Mouse (Mus musculus): Measurements from ENCODE around the gene Il21r. TPM values are rescaled to one million over a fixed set of nuclear protein-coding genes. Genes with fewer than 3 reads are reported as not detected.
A peak's percentile ranks its signal among the peaks of the same experiment; 100 is the strongest.

Gene Il21r
- polyA plus RNA-seq, 1 experiment from 2014 or later, result 0.55 TPM

DNA sequence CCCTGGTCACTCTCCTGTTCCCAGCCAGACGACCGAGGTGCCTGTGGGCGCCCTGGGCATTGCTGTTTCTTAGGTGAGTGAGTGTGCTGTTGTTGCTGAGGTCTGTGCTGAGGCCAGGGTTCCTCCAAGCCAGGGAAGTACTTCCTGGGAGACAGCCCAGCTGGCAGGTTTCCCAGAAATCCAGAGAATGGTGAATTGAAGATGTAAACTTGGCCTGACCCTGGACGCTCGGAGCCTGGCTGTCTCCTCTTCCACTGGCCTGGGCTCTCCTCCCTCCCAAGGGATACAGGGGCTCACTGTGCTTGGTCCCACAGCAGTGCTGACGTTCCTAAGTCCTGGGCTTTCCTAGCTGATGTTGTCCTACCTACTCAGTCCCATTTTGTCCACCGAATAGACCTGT is 26.2 kb upstream of the Il21r start:
- H3K9ac ChIP-seq, result no peak overlapping the region
- no peak overlapping the region for H3K4me3 ChIP-seq
- no peaks in the 10 kb centered on the region for H3K27me3 ChIP-seq
- no peak overlapping the region for H3K4me2 ChIP-seq (replicated peaks)
- WGBS, result 79% methylated on average over 7 of the region's 7 CpGs
- no peak for ATAC-seq (ENCODE audit: low FRiP score, low read depth)
- H3K36me3 ChIP-seq, result no peaks in the 10 kb centered on the region
- H3K9me3 ChIP-seq, result no peaks in the 10 kb centered on the region
- no peak overlapping the region for H3K27ac ChIP-seq
- peaks cover 16% of the 10 kb centered on the region for H3K4me1 ChIP-seq

DNA sequence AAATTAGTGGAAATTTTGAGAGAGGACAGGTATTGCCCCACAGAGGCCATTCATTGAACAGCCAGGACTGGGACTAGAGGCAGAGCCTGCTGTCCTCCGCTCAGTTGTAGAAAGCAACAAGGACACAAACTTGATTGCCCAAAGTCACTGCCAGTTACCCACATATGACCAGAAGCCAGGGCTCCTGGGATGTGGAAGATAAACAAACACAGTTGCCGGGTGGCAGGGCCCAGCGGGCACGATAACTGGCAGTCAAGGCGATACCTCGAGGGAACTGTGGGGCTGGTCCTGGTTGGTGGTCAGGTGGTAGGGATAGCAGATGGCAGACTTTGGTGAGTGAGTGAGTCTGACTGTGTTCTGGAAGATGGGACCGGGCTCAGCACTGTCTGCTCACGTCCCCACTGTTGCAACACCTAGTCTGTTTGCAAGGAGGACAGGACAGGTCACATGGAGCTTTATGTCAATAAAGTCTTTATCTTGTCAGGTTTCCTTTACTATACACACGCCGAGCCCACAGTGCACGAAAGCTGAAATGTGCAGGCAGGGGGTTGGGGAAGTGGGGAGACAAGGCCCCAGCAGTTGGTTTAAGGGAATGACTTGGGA is 25.6 kb upstream of the Il21r start:
- WGBS, result 90% methylated on average over 11 of the region's 11 CpGs
- Histone ChIP-seq H3K9me3 (no peaks in the 10 kb centered on the region), H3K4me3 (no peak overlapping the region), H3K9ac (no peak overlapping the region), H3K4me1 (peaks cover 12% of the 10 kb centered on the region), H3K27ac (no peak overlapping the region), H3K4me2 (replicated peaks) (no peak overlapping the region), H3K27me3 (no peaks in the 10 kb centered on the region), H3K36me3 (no peaks in the 10 kb centered on the region)
- no peak for ATAC-seq (ENCODE audit: low FRiP score, low read depth)

DNA sequence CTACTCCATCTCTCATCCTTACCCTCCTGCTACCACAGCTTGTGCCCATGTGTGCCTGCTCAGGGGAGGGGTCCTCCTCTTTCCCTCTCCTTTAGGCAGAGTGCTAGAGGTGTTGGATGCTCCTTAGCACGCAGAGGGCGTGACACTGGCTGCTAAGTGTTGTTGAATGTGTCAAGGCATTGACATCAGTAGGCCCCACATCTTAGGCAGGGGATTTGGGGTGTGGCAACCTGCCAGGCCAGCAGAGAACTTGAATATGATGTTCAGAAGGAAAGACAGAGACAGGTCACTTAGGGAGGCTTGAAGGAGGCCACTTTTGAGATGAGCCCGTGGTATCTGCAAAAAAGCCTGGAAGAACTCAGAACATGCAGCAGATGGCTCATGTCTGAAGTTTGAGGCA is 25.1 kb upstream of the Il21r start:
- ATAC-seq (ENCODE audit: low FRiP score, low read depth), result no peak
- Histone ChIP-seq H3K27me3 (no peaks in the 10 kb centered on the region), H3K4me2 (replicated peaks) (no peak overlapping the region), H3K4me1 (peaks cover 12% of the 10 kb centered on the region), H3K9me3 (no peaks in the 10 kb centered on the region), H3K27ac (no peak overlapping the region), H3K36me3 (no peaks in the 10 kb centered on the region), H3K9ac (no peak overlapping the region), H3K4me3 (no peak overlapping the region)
- 68% methylated on average over 3 of the region's 3 CpGs for WGBS

DNA sequence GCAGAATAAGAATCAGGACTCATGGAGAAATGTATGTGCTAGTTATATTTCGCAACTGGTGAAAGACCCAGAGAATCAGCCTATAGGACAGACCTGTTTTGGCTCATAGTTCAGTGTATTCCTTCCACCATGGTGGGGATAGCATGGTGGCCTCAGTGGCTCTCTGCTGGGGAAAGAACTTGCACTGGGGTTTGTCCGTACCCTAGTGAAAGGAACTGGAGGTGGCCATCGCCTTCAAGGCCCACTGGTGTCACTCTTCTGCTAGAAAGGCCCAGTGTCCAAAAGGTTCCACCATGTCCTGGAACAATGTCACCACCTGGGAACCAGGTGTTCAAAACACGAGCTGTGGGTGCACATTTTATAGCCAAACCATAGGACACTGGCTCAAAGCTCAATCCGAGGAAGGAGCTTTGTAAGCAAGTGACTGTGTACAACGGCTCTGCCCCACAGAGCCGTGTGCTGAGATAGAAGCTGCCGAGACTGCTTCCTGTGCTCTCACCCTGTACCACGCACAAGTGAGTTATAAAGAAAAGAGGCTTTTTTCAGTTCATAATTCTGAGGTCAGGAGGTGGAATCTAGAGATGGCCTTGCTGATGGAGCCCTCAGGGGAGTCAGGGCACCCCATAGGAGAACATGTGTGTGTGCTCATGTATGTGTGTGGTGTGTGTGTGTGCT is 23.5 kb upstream of the Il21r start:
- H3K27ac ChIP-seq, result no peak overlapping the region
- no peaks in the 10 kb centered on the region for H3K36me3 ChIP-seq
- no peaks in the 10 kb centered on the region for H3K27me3 ChIP-seq
- no peak overlapping the region for H3K9ac ChIP-seq
- no peak overlapping the region for H3K4me2 ChIP-seq (replicated peaks)
- ATAC-seq (ENCODE audit: low FRiP score, low read depth), result no peak
- no peaks in the 10 kb centered on the region for H3K9me3 ChIP-seq
- WGBS, result 70% methylated on average over 9 of the region's 9 CpGs
- peaks cover 12% of the 10 kb centered on the region for H3K4me1 ChIP-seq
- H3K4me3 ChIP-seq, result no peak overlapping the region

DNA sequence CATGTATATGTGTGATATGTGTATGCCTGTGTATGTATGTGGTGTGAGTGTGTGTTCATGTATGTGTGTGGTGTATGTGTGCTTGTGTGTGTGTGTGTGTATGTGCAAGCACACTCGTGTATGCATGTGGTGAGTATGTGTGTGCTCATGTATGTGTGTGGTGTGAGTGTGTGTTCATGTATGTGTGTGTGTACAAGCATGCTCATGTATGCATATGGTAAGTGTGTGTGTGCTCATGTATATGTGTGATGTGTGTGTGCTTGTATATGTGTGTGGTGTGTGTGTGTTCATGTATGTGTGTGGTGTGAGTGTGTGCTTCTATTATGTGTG is 23.0 kb upstream of the Il21r start:
- no peaks in the 10 kb centered on the region for H3K9me3 ChIP-seq
- no peaks in the 10 kb centered on the region for H3K27me3 ChIP-seq
- no peak overlapping the region for H3K9ac ChIP-seq
- no peak for ATAC-seq (ENCODE audit: low FRiP score, low read depth)
- H3K27ac ChIP-seq, result no peak overlapping the region
- peaks cover 12% of the 10 kb centered on the region for H3K4me1 ChIP-seq
- H3K36me3 ChIP-seq, result no peaks in the 10 kb centered on the region
- WGBS, result 76% methylated on average over 1 of the region's 1 CpGs
- no peak overlapping the region for H3K4me3 ChIP-seq
- H3K4me2 ChIP-seq (replicated peaks), result no peak overlapping the region

DNA sequence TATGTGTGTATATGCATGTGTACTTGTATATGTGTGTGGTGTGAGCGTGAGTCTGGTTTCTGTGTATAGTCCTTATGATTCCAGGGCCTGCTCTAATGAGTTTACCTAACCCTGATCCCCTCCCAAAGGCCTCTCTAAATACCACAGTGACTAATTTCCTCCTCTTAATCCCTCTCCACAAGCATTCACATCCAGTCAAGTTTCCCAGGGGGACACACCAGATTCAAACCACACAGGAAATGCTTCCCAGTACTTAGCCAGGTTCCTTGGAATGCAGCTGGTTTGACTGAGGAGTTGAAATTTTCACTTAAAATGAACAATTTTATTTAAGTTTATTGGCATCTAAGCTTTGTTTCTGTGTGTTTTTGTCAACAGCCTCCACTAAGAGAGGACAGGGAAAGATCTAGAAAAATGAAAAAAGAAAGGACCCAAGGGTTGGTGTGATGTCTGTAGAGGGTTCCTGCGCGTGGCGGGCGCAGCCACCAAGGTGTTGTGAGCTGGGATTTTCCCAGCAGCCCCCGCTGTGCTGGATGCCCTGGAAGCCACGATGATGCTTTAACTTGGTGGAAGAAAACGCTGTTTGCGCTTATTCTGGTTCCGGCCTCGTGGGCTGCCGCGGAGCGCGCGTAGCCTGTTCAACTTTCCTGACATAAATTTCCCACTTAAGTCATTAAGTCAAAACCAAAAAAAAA is 22.5 kb upstream of the Il21r start:
- Histone ChIP-seq H3K4me2 (replicated peaks) (peak overlapping the region; percentile 87), H3K27ac (no peak overlapping the region), H3K4me3 (peak overlapping the region; percentile 45), H3K9me3 (no peaks in the 10 kb centered on the region), H3K4me1 (peaks cover 12% of the 10 kb centered on the region), H3K27me3 (no peaks in the 10 kb centered on the region), H3K9ac (peak overlapping the region; percentile 57; the same call in 1 of the 2 replicates), H3K36me3 (no peaks in the 10 kb centered on the region)
- ATAC-seq (ENCODE audit: low FRiP score, low read depth), result no peak; the same call in 1 of the 2 replicates
- WGBS, result 5% methylated on average over 16 of the region's 16 CpGs

DNA sequence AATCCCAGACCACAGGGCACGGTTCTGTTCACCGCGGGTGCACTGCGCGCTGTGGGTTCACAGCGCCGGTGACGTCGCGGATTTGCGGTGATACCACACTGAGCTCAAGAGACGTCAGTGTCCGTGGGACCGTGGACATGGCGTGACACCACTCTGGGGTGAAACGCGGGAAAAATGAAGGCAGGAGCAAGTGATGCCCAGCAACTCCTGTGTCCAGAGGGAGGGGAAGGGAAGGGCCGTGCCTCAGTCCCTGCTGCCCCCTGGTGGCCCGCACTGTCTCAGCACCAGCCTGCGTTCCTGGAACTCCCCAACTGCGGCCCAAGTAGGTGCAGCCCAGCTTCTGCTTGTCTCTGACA is 21.9 kb upstream of the Il21r start:
- 1% methylated on average over 21 of the region's 21 CpGs for WGBS
- H3K36me3 ChIP-seq, result no peaks in the 10 kb centered on the region
- H3K27me3 ChIP-seq, result no peaks in the 10 kb centered on the region
- H3K27ac ChIP-seq, result no peak overlapping the region
- peaks cover 12% of the 10 kb centered on the region for H3K4me1 ChIP-seq
- peak overlapping the region; percentile 57; the same call in 1 of the 2 replicates for H3K9ac ChIP-seq
- peak overlapping the region; percentile 87 for H3K4me2 ChIP-seq (replicated peaks)
- ATAC-seq (ENCODE audit: low FRiP score, low read depth), result peak; percentile 83; the same call in 1 of the 2 replicates
- no peaks in the 10 kb centered on the region for H3K9me3 ChIP-seq
- H3K4me3 ChIP-seq, result peak overlapping the region; percentile 45

DNA sequence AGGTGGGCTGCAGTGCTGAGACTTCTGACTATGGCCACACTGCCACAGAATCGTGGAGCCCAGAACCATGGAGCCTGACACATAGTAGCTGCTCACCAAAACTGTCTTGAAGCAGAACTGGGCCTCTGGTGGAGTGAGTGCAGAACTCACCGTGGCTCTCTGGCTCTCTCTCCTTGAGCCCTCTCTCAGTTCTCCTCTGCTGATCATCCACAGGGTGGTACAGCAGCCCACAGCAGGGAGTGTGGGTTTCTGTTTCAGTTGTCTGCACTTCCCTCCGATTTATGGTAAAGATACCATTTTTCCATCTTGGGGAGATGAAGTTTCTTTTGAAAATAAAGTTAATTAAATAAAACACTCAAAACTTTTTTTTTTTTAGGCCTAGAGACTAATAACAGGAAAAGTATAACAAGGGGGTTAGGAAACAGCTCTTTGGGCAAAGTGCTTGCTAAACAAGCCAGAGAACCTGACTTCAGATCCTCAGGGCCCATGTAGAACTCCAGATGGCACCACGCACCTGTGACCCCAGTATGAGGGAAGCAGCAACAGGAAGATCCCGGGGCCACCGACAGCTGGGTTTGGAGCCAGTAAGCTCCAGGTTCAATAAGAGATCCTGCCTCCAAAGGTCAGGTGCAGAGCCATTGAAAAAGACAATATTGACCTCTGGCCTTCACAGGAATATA is 19.8 kb upstream of the Il21r start:
- H3K4me2 ChIP-seq (replicated peaks), result no peak overlapping the region
- no peak for ATAC-seq (ENCODE audit: low FRiP score, low read depth)
- no peak overlapping the region for H3K9ac ChIP-seq
- H3K4me3 ChIP-seq, result no peak overlapping the region
- no peak overlapping the region for H3K27ac ChIP-seq
- H3K27me3 ChIP-seq, result no peaks in the 10 kb centered on the region
- no peaks in the 10 kb centered on the region for H3K9me3 ChIP-seq
- 75% methylated on average over 6 of the region's 6 CpGs for WGBS
- H3K36me3 ChIP-seq, result no peaks in the 10 kb centered on the region
- peaks cover 9% of the 10 kb centered on the region for H3K4me1 ChIP-seq

DNA sequence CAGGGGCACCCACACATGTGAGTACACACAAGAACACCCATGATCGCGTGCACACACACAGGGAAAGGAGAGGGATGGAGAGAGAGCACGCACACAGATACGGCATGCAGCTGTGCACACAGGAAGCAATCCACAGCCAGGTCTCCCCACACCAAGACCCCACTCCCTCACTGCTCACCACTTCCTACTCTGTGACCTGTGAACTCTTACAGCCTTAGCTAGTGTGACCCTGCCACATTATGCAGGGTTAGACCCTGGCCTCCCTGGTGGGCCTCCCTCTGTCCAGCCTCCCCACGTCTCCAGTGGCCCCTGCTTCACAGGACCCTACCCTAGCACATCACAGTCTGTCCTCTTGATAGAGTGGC is 19.2 kb upstream of the Il21r start:
- 85% methylated on average over 5 of the region's 5 CpGs for WGBS
- Histone ChIP-seq H3K27me3 (no peaks in the 10 kb centered on the region), H3K36me3 (no peaks in the 10 kb centered on the region), H3K9me3 (no peaks in the 10 kb centered on the region), H3K9ac (no peak overlapping the region), H3K4me2 (replicated peaks) (no peak overlapping the region), H3K4me1 (peaks cover 9% of the 10 kb centered on the region), H3K4me3 (no peak overlapping the region), H3K27ac (no peak overlapping the region)
- ATAC-seq (ENCODE audit: low FRiP score, low read depth), result no peak

DNA sequence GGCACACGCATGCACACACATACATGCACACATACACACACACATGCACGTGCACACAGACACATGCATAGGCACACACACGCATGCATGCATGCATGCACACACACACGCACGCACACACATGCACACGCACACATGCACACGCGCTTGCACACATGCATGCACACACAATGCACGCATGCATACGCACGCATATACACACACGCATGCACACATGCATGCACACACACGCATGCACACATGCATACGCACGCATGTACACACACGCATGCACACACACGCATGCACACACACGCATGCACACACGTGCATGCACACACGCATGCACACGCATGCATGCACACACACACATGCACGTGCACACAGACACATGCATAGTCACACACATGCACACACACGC is 16.9 kb upstream of the Il21r start:
- ATAC-seq (ENCODE audit: low FRiP score, low read depth), result no peak
- Histone ChIP-seq H3K4me1 (no peaks in the 10 kb centered on the region), H3K4me2 (replicated peaks) (no peak overlapping the region), H3K9me3 (no peaks in the 10 kb centered on the region), H3K36me3 (no peaks in the 10 kb centered on the region), H3K9ac (no peak overlapping the region), H3K27ac (no peak overlapping the region), H3K4me3 (no peak overlapping the region), H3K27me3 (no peaks in the 10 kb centered on the region)
- 97% methylated on average over 23 of the region's 23 CpGs for WGBS

DNA sequence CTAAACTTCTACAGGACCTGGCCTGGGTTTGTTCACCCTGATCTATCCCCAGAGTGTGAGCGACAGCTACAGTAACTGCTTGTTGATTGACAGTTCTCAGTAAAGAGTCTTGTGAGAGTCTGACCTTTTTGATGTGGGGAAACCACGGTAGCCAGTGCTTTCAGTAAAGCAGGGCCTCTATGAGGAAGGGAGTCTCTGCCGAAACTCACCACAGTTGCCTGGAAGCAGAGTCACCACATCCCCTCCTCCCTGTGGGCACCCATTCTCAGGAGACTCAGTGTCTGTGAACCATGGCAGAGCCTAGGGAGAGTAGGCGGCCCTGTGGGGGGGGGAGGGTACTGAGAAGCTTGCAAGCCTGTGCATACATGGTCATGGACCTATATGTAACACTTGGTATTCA is 14.5 kb upstream of the Il21r start:
- Histone ChIP-seq H3K4me2 (replicated peaks) (no peak overlapping the region), H3K9ac (no peak overlapping the region), H3K27me3 (no peaks in the 10 kb centered on the region), H3K27ac (no peak overlapping the region), H3K9me3 (no peaks in the 10 kb centered on the region), H3K4me3 (no peak overlapping the region), H3K4me1 (no peaks in the 10 kb centered on the region), H3K36me3 (no peaks in the 10 kb centered on the region)
- 83% methylated on average over 4 of the region's 4 CpGs for WGBS
- ATAC-seq (ENCODE audit: low FRiP score, low read depth), result no peak

DNA sequence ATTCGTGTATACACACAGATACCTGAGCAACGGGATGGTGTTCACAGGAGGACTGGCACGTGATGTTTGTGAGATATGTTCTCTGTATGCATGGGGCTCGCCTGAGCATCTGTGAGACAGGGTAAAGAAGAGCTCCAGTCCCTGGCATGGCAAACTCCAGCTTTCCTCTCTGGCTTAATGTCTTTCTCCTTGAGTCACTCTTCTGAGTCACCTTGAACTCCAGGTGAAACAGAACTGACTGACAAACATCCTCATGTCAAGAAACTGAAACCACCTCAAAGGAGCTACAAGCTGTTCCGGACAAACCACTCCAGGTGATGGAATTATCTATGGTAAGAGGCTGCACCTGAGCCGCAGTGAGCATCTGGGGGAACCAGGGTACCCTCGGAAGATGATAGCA is 13.3 kb upstream of the Il21r start:
- ATAC-seq (ENCODE audit: low FRiP score, low read depth), result no peak
- no peaks in the 10 kb centered on the region for H3K9me3 ChIP-seq

More for the DNA sequence above, 13.3 kb upstream of the Il21r start:
- Histone ChIP-seq H3K27me3 (no peaks in the 10 kb centered on the region), H3K9ac (no peak overlapping the region), H3K4me3 (no peak overlapping the region), H3K4me2 (replicated peaks) (no peak overlapping the region), H3K27ac (no peak overlapping the region), H3K4me1 (no peaks in the 10 kb centered on the region), H3K36me3 (no peaks in the 10 kb centered on the region)
- 85% methylated on average over 7 of the region's 7 CpGs for WGBS

All from limb, embryonic 13.5 days (tissue).